Mouse (Mus musculus) forebrain, embryonic 11.5 days (tissue): Measurements from ENCODE around the gene Prdm15. TPM values are rescaled to one million over a fixed set of nuclear protein-coding genes. Genes with fewer than 3 reads are reported as not detected.

Experiments used
- ATAC-seq: fragments of 200-750 bp; cut with Nextera tagmentation; replicated peaks from 2 replicates; pipeline ENCODE4 v1.8.0; 2017; ENCODE audit warnings: moderate TSS enrichment; ENCODE audit not compliant: low FRiP score
- DNase-seq: peaks from one replicate; pipeline ENCODE4 v3.0.0-alpha.2; 2017; ENCODE audit warnings: low spot score
- H3K27ac ChIP-seq: fragments of 300-500 bp; sonication (generic); 2 replicates; pipeline ENCODE4 v1.5.1; 2014; ENCODE audit warnings: low read depth, low read length
- H3K27me3 ChIP-seq: fragments of 300-500 bp; sonication (generic); 2 replicates; pipeline ENCODE4 v1.6.1; 2014; ENCODE audit warnings: mild to moderate bottlenecking, low read length, mixed read lengths; ENCODE audit not compliant: control insufficient read depth, insufficient read depth
- H3K36me3 ChIP-seq: fragments of 300-500 bp; sonication (generic); 2 replicates; pipeline ENCODE4 v1.6.1; 2014; ENCODE audit warnings: mild to moderate bottlenecking, low read length, moderate library complexity, mixed read lengths; ENCODE audit not compliant: control insufficient read depth, insufficient read depth
- H3K4me1 ChIP-seq: fragments of 300-500 bp; sonication (generic); replicated peaks from 2 replicates; pipeline ENCODE4 v1.6.1; 2014; ENCODE audit warnings: low read length, mixed read lengths; ENCODE audit not compliant: control insufficient read depth, insufficient read depth
- H3K4me2 ChIP-seq: fragments of 300-500 bp; sonication (generic); 2 replicates; pipeline ENCODE4 v1.6.1; 2014; ENCODE audit warnings: low read depth, mild to moderate bottlenecking, low read length, moderate library complexity, mixed read lengths; ENCODE audit not compliant: severe bottlenecking
- H3K4me3 ChIP-seq: fragments of 300-500 bp; sonication (generic); 2 replicates; pipeline ENCODE4 v1.5.1; 2014; ENCODE audit warnings: low read depth, low read length
- H3K9ac ChIP-seq: fragments of 300-500 bp; sonication (generic); 2 replicates; pipeline ENCODE4 v1.6.1; 2014; ENCODE audit warnings: low read length
- H3K9me3 ChIP-seq: fragments of 300-500 bp; sonication (generic); 2 replicates; pipeline ENCODE4 v1.6.1; 2016; ENCODE audit warnings: low read length, mixed read lengths; ENCODE audit not compliant: control insufficient read depth
- WGBS: fragments of 180-500 bp; shearing (Covaris S2); extraction: QIAGEN DNeasy Blood & Tissue Kit; methylation state at CpG from one replicate; pipeline ENCODE4 v1.1.7; 2014; 5-methylcytosine and 5-hydroxymethylcytosine counted together
- polyA plus RNA-seq: library from polyadenylated mRNA; unstranded; fragments of >200 nt; fragmentation: Nextera tagmentation; extraction: Ambion mirVana; gene quantifications from 2 replicates; pipeline ENCODE4 v1.2.1, GENCODE M21; 2014

Gene Prdm15
- polyA plus RNA-seq, 1 experiment from 2014 or later, result 20.0 TPM

GRCm38 (mm10) chr16:97832154-97832553 lies 19.5 kb downstream of the Prdm15 start:
- H3K4me3 ChIP-seq, result no peak overlapping the region
- no peaks in the 10 kb centered on the region for H3K9me3 ChIP-seq
- H3K9ac ChIP-seq, result no peak overlapping the region
- no peaks in the 10 kb centered on the region for H3K27me3 ChIP-seq
- DNase-seq (no peak), ATAC-seq (no peak)
- H3K4me1 ChIP-seq, result no peaks in the 10 kb centered on the region
- peaks cover 3% of the 10 kb centered on the region; the same call in 1 of the 2 replicates for H3K36me3 ChIP-seq
- no peak overlapping the region for H3K4me2 ChIP-seq
- no peak overlapping the region for H3K27ac ChIP-seq
- 94% methylated on average over 3 of the region's 3 CpGs for WGBS

- H3K9me3 ChIP-seq, result no peaks in the 10 kb centered on the region
- WGBS, result 97% methylated on average over 1 of the region's 1 CpGs
- H3K9ac ChIP-seq, result no peak overlapping the region
- no peak overlapping the region for H3K4me2 ChIP-seq
- H3K4me3 ChIP-seq, result no peak overlapping the region
- H3K4me1 ChIP-seq, result no peaks in the 10 kb centered on the region
- no peak for DNase-seq
- no peak overlapping the region for H3K27ac ChIP-seq
- no peak for ATAC-seq
- no peaks in the 10 kb centered on the region for H3K27me3 ChIP-seq
- no peaks in the 10 kb centered on the region; the same call in 1 of the 2 replicates for H3K36me3 ChIP-seq
These were observed 23.4 kb downstream of the Prdm15 start for GRCm38 (mm10) chr16:97828207-97828606.

GRCm38 (mm10) chr16:97823311-97824007 lies 28.2 kb downstream of the Prdm15 start:
- H3K36me3 ChIP-seq, result peaks cover 4% of the 10 kb centered on the region; the same call in 1 of the 2 replicates
- H3K9ac ChIP-seq, result no peak overlapping the region
- no peak overlapping the region for H3K4me3 ChIP-seq
- H3K4me2 ChIP-seq, result no peak overlapping the region
- DNase-seq (no peak), ATAC-seq (no peak)
- no peaks in the 10 kb centered on the region for H3K27me3 ChIP-seq
- no peaks in the 10 kb centered on the region for H3K4me1 ChIP-seq
- WGBS, result 95% methylated on average over 6 of the region's 6 CpGs
- no peaks in the 10 kb centered on the region for H3K9me3 ChIP-seq
- no peak overlapping the region for H3K27ac ChIP-seq

GRCm38 (mm10) chr16:97819532-97819931 lies 32.1 kb downstream of the Prdm15 start:
- DNase-seq (no peak), ATAC-seq (no peak)
- no peak overlapping the region for H3K27ac ChIP-seq
- H3K27me3 ChIP-seq, result no peaks in the 10 kb centered on the region
- no peaks in the 10 kb centered on the region for H3K9me3 ChIP-seq
- 83% methylated on average over 4 of the region's 4 CpGs for WGBS
- H3K4me2 ChIP-seq, result no peak overlapping the region
- no peak overlapping the region for H3K4me3 ChIP-seq
- H3K9ac ChIP-seq, result no peak overlapping the region
- no peaks in the 10 kb centered on the region for H3K4me1 ChIP-seq
- peaks cover 6% of the 10 kb centered on the region for H3K36me3 ChIP-seq

GRCm38 (mm10) chr16:97817414-97817813 lies 34.2 kb downstream of the Prdm15 start:
- WGBS, result 97% methylated on average over 1 of the region's 1 CpGs
- Histone ChIP-seq H3K9ac (no peak overlapping the region), H3K36me3 (peaks cover 10% of the 10 kb centered on the region)

GRCm38 (mm10) chr16:97815269-97815668 lies 36.4 kb downstream of the Prdm15 start:
- no peak for ATAC-seq
- no peaks in the 10 kb centered on the region for H3K9me3 ChIP-seq
- H3K36me3 ChIP-seq, result peaks cover 13% of the 10 kb centered on the region
- H3K4me3 ChIP-seq, result no peak overlapping the region
- WGBS, result 90% methylated on average over 5 of the region's 5 CpGs
- H3K27ac ChIP-seq, result no peak overlapping the region
- no peak for DNase-seq
- no peaks in the 10 kb centered on the region for H3K4me1 ChIP-seq
- no peak overlapping the region for H3K9ac ChIP-seq
- H3K4me2 ChIP-seq, result no peak overlapping the region
- H3K27me3 ChIP-seq, result no peaks in the 10 kb centered on the region

More at GRCm38 (mm10) chr16:97817414-97817813, 34.2 kb downstream of the Prdm15 start:
- ATAC-seq (no peak), DNase-seq (no peak)
- H3K4me1 ChIP-seq, result no peaks in the 10 kb centered on the region
- no peaks in the 10 kb centered on the region for H3K27me3 ChIP-seq
- no peak overlapping the region for H3K4me3 ChIP-seq
- no peak overlapping the region for H3K27ac ChIP-seq
- no peaks in the 10 kb centered on the region for H3K9me3 ChIP-seq
- no peak overlapping the region for H3K4me2 ChIP-seq

- Histone ChIP-seq H3K9ac (no peak overlapping the region), H3K4me3 (no peak overlapping the region), H3K4me2 (no peak overlapping the region), H3K36me3 (peaks cover 12% of the 10 kb centered on the region), H3K27ac (no peak overlapping the region), H3K4me1 (no peaks in the 10 kb centered on the region), H3K9me3 (no peaks in the 10 kb centered on the region), H3K27me3 (no peaks in the 10 kb centered on the region)
- no peak for ATAC-seq
- 100% methylated on average over 2 of the region's 2 CpGs for WGBS
- DNase-seq, result no peak
These were observed 37.6 kb downstream of the Prdm15 start for GRCm38 (mm10) chr16:97814060-97814459.

- no peak for DNase-seq
- H3K9ac ChIP-seq, result no peak overlapping the region
- no peaks in the 10 kb centered on the region for H3K27me3 ChIP-seq
- no peaks in the 10 kb centered on the region for H3K9me3 ChIP-seq
- no peak overlapping the region for H3K4me3 ChIP-seq
- peaks cover 11% of the 10 kb centered on the region for H3K36me3 ChIP-seq
- H3K4me2 ChIP-seq, result no peak overlapping the region
- WGBS, result 96% methylated on average over 3 of the region's 3 CpGs
- no peaks in the 10 kb centered on the region for H3K4me1 ChIP-seq
- H3K27ac ChIP-seq, result no peak overlapping the region
- no peak for ATAC-seq
These were observed 42.8 kb downstream of the Prdm15 start for GRCm38 (mm10) chr16:97808881-97809280.

- Histone ChIP-seq H3K27ac (no peak overlapping the region), H3K4me1 (no peaks in the 10 kb centered on the region), H3K27me3 (no peaks in the 10 kb centered on the region), H3K4me2 (no peak overlapping the region), H3K9me3 (no peaks in the 10 kb centered on the region), H3K9ac (no peak overlapping the region), H3K4me3 (no peak overlapping the region), H3K36me3 (peaks cover 7% of the 10 kb centered on the region)
- DNase-seq (no peak), ATAC-seq (no peak)
- WGBS, result 97% methylated on average over 3 of the region's 3 CpGs
These were observed 46.0 kb downstream of the Prdm15 start for GRCm38 (mm10) chr16:97805646-97806045.
